Mouse (Mus musculus) lung, embryonic 14.5 days (tissue): Measurements from ENCODE around the gene Strbp. TPM values are rescaled to one million over a fixed set of nuclear protein-coding genes. Genes with fewer than 3 reads are reported as not detected.
"Not testable (repeated sequence)": the region's sequence is repeated elsewhere in the genome, so short reads cannot be mapped to it uniquely, and the experiment has no call there.

Source experiments
- ATAC-seq: fragments of 200-750 bp; cut with Nextera tagmentation; 2 replicates; pipeline ENCODE4 v1.8.0; 2017; ENCODE audit warnings: mild to moderate bottlenecking, moderate TSS enrichment, moderate library complexity; ENCODE audit not compliant: insufficient read depth
- DNase-seq: peaks from one replicate; pipeline ENCODE4 v3.0.0-alpha.2; 2015
- H3K27ac ChIP-seq: fragments of 300-500 bp; sonication (generic); 2 replicates; pipeline ENCODE4 v1.5.1; 2014; ENCODE audit warnings: low read depth, mild to moderate bottlenecking, moderate library complexity
- H3K27me3 ChIP-seq: fragments of 300-500 bp; sonication (generic); 2 replicates; pipeline ENCODE4 v1.6.1; 2014; ENCODE audit warnings: low read length, control low read depth; ENCODE audit not compliant: insufficient read depth
- H3K36me3 ChIP-seq: fragments of 300-500 bp; sonication (generic); 2 replicates; pipeline ENCODE4 v1.6.1; 2014; ENCODE audit warnings: control low read depth; ENCODE audit not compliant: insufficient read depth
- H3K4me1 ChIP-seq: fragments of 300-500 bp; sonication (generic); 2 replicates; pipeline ENCODE4 v1.6.1; 2014; ENCODE audit warnings: antibody characterized with exemption, control low read depth; ENCODE audit not compliant: insufficient read depth
- H3K4me2 ChIP-seq: fragments of 300-500 bp; sonication (generic); 2 replicates; pipeline ENCODE4 v1.6.1; 2014; ENCODE audit warnings: mild to moderate bottlenecking
- H3K4me3 ChIP-seq: fragments of 300-500 bp; sonication (generic); 2 replicates; pipeline ENCODE4 v1.5.1; 2014; ENCODE audit warnings: low read depth, low read length
- H3K9ac ChIP-seq: fragments of 300-500 bp; sonication (generic); 2 replicates; pipeline ENCODE4 v1.6.1; 2014
- H3K9me3 ChIP-seq: fragments of 300-500 bp; sonication (generic); 2 replicates; pipeline ENCODE4 v1.6.1; 2016; ENCODE audit warnings: low read depth, low read length, control low read depth
- CTCF ChIP-seq: IDR thresholded peaks from 2 replicates; pipeline ENCODE4 v1.5.1; 2016; ENCODE audit warnings: antibody characterized with exemption, low read depth
- WGBS: fragments of 180-500 bp; shearing (Covaris S2); extraction: QIAGEN DNeasy Blood & Tissue Kit; methylation state at CpG from one replicate; pipeline ENCODE4 v1.1.7; 2014; 5-methylcytosine and 5-hydroxymethylcytosine counted together
- polyA plus RNA-seq: library from polyadenylated mRNA; unstranded; fragments of >200 nt; fragmentation: Nextera tagmentation; extraction: Ambion mirVana; gene quantifications from 2 replicates; pipeline ENCODE4 v1.2.1, GENCODE M21; 2014

Strbp gene
- polyA plus RNA-seq, 1 experiment from 2014 or later, result 39.9 TPM

- Histone ChIP-seq H3K4me1 (no peaks in the 10 kb centered on the region), H3K9me3 (no peaks in the 10 kb centered on the region), H3K4me2 (no peak overlapping the region), H3K36me3 (peaks cover 11% of the 10 kb centered on the region), H3K27me3 (no peaks in the 10 kb centered on the region), H3K27ac (peak overlapping the region; percentile 52; the same call in 1 of the 2 replicates), H3K4me3 (no peak overlapping the region), H3K9ac (no peak overlapping the region)
- no peak for TF ChIP-seq CTCF
- ATAC-seq (no peak), DNase-seq (peak; percentile 39)
Observed at GRCm38 (mm10) chr2:37527587-37527986, 176.1 kb downstream of the Strbp start.

DNA sequence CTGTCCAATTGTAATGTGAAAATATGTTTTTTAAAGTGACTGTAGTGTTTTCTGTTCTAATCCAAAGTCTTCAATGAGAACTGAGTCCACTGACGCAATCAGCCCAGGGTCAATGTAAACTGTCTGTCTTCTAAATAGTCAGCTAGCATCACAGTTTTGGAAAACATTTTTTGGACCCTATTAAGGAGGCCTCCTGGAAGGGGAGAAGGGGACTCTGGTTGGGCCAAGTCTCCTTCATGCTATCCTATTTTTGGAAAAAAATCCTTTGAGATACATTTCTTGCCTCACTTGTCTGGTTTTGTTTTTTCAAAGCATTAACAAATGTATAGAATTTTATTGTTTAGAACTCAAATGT, 184.4 kb downstream of the Strbp start:
- H3K36me3 ChIP-seq, result peaks cover 26% of the 10 kb centered on the region
- 59% methylated on average over 1 of the region's 1 CpGs for WGBS
- no peaks in the 10 kb centered on the region for H3K27me3 ChIP-seq
- H3K4me1 ChIP-seq, result peaks cover 3% of the 10 kb centered on the region; the same call in 1 of the 2 replicates
- H3K4me2 ChIP-seq, result no peak overlapping the region
- TF ChIP-seq CTCF, result no peak
- no peak overlapping the region for H3K9ac ChIP-seq
- peak; percentile 65 for DNase-seq
- no peak overlapping the region for H3K27ac ChIP-seq
- no peaks in the 10 kb centered on the region for H3K9me3 ChIP-seq
- peak; percentile 64; the same call in 1 of the 2 replicates for ATAC-seq
- H3K4me3 ChIP-seq, result no peak overlapping the region

GRCm38 (mm10) chr2:37518561-37519285, 184.9 kb downstream of the Strbp start:
- ATAC-seq, result peak; percentile 72; the same call in 1 of the 2 replicates
- DNase-seq, result peak; percentile 48

GRCm38 (mm10) chr2:37516922-37517462, 186.7 kb downstream of the Strbp start:
- Histone ChIP-seq H3K9ac (no peak overlapping the region; the same call in 1 of the 2 replicates), H3K4me2 (peak overlapping the region; percentile 47), H3K4me3 (peak overlapping the region; percentile 4), H3K4me1 (peaks cover 3% of the 10 kb centered on the region; the same call in 1 of the 2 replicates), H3K27ac (no peak overlapping the region), H3K9me3 (no peaks in the 10 kb centered on the region), H3K36me3 (peaks cover 29% of the 10 kb centered on the region), H3K27me3 (no peaks in the 10 kb centered on the region)
- peak; percentile 47; the same call in 1 of the 2 replicates for ATAC-seq
- TF ChIP-seq CTCF, result no peak
- WGBS, result 38% methylated on average over 4 of the region's 4 CpGs
- no peak for DNase-seq

More at GRCm38 (mm10) chr2:37518561-37519285, 184.9 kb downstream of the Strbp start:
- Histone ChIP-seq H3K27ac (no peak overlapping the region), H3K4me1 (peaks cover 3% of the 10 kb centered on the region; the same call in 1 of the 2 replicates), H3K27me3 (no peaks in the 10 kb centered on the region), H3K9me3 (no peaks in the 10 kb centered on the region), H3K4me2 (no peak overlapping the region), H3K4me3 (no peak overlapping the region), H3K9ac (no peak overlapping the region), H3K36me3 (peaks cover 26% of the 10 kb centered on the region)
- 59% methylated on average over 4 of the region's 4 CpGs for WGBS
- TF ChIP-seq CTCF, result no peak

- Histone ChIP-seq H3K27ac (no peak within 1 kb of the TSS), H3K4me3 (peak within 1 kb of the TSS; percentile 4), H3K36me3 (peaks cover 34% of the 10 kb centered on the region), H3K9me3 (no peaks in the 10 kb centered on the region), H3K27me3 (no peaks in the 10 kb centered on the region), H3K9ac (no peak within 1 kb of the TSS; the same call in 1 of the 2 replicates), H3K4me1 (peaks cover 3% of the 10 kb centered on the region; the same call in 1 of the 2 replicates), H3K4me2 (peak within 1 kb of the TSS; percentile 47)
- WGBS, result 34% methylated on average over 11 of the region's 11 CpGs
- ATAC-seq, result peak; percentile 82
- no peak for TF ChIP-seq CTCF
- DNase-seq, result peak; percentile 42
Observed at GRCm38 (mm10) chr2:37516030-37516710, 187.5 kb downstream of the Strbp start, which contains the start of gene Gpr21. Gene Gpr21, plus strand, starts transcription at chr2:37516332.

- ATAC-seq (no peak), DNase-seq (no peak)
- H3K9me3 ChIP-seq, result no peaks in the 10 kb centered on the region
- no peaks in the 10 kb centered on the region for H3K27me3 ChIP-seq
- H3K9ac ChIP-seq, result no peak overlapping the region
- peaks cover 39% of the 10 kb centered on the region for H3K36me3 ChIP-seq
- WGBS, result 84% methylated on average over 4 of the region's 4 CpGs
- no peak overlapping the region for H3K27ac ChIP-seq
- peaks cover 3% of the 10 kb centered on the region; the same call in 1 of the 2 replicates for H3K4me1 ChIP-seq
- H3K4me3 ChIP-seq, result no peak overlapping the region
- no peak for TF ChIP-seq CTCF
- no peak overlapping the region for H3K4me2 ChIP-seq
Observed at GRCm38 (mm10) chr2:37511134-37511901, 192.3 kb downstream of the Strbp start.

GRCm38 (mm10) chr2:37505856-37506255, 197.8 kb downstream of the Strbp start:
- H3K4me1 ChIP-seq, H3K4me3 ChIP-seq, ATAC-seq, DNase-seq, H3K9me3 ChIP-seq, H3K27me3 ChIP-seq, H3K4me2 ChIP-seq, H3K9ac ChIP-seq, H3K27ac ChIP-seq: not testable (repeated sequence)
- H3K36me3 ChIP-seq, result peaks cover 37% of the 10 kb centered on the region
- 87% methylated on average over 2 of the region's 2 CpGs for WGBS
